Mouse (Mus musculus) heart, postnatal 14 days (tissue): ENCODE measurements around the gene Elf5. TPM values are rescaled to one million over a fixed set of nuclear protein-coding genes. Genes with fewer than 3 reads are reported as not detected.

ENCODE experiments used
- DNase-seq, 2 experiments: peaks; one replicate each; pipeline ENCODE4 v3.0.0; 2021 to 2022
- intact Hi-C: fragments of 180-260 bp; cut with DNase I; formaldehyde crosslinking; loops from one replicate; pipeline ENCODE4 v1.15.1; 2025
- total RNA-seq, 2 experiments: library from RNA; stranded (reverse); gene quantifications; 2 replicates each; pipeline ENCODE4 v1.2.3; 2021

Elf5 gene
- total RNA-seq, 2 experiments from 2014 or later: not detected

- no peak for DNase-seq
- intact Hi-C loops: no loop called here
Measured at GRCm38 (mm10) chr2:103466272-103466671, 54.8 kb downstream of the Elf5 start.

- intact Hi-C loops: no loop called here
- DNase-seq: no peak
Measured at GRCm38 (mm10) chr2:103466984-103467588, 55.6 kb downstream of the Elf5 start.

GRCm38 (mm10) chr2:103473362-103473761 is 61.9 kb downstream of the Elf5 start:
- no peak for DNase-seq
- intact Hi-C loops: no loop called here

- intact Hi-C loops: no loop called here
- DNase-seq: no peak
Measured at GRCm38 (mm10) chr2:103476180-103476579, 64.7 kb downstream of the Elf5 start.

- intact Hi-C loops: no loop called here
- DNase-seq: no peak
Measured at GRCm38 (mm10) chr2:103476657-103477056, 65.2 kb downstream of the Elf5 start.

GRCm38 (mm10) chr2:103477456-103477855 is 66.0 kb downstream of the Elf5 start:
- intact Hi-C loops: no loop called here
- no peak for DNase-seq

- no peak for DNase-seq
- intact Hi-C loops: no loop called here
Measured at GRCm38 (mm10) chr2:103478326-103478725, 66.8 kb downstream of the Elf5 start.

GRCm38 (mm10) chr2:103480240-103480639 is 68.8 kb downstream of the Elf5 start:
- intact Hi-C loops: no loop called here
- DNase-seq: no peak

- intact Hi-C loops: no loop called here
- DNase-seq: no peak
Measured at GRCm38 (mm10) chr2:103480871-103481270, 69.4 kb downstream of the Elf5 start.

GRCm38 (mm10) chr2:103481314-103482231 is 70.1 kb downstream of the Elf5 start:
- no peak for DNase-seq
- intact Hi-C loops: no loop called here

GRCm38 (mm10) chr2:103483289-103483985 is 71.9 kb downstream of the Elf5 start:
- DNase-seq: no peak
- intact Hi-C loops: no loop called here

- DNase-seq: no peak
- intact Hi-C loops: no loop called here
Measured at GRCm38 (mm10) chr2:103483986-103484520, 72.6 kb downstream of the Elf5 start.

- DNase-seq: peak; percentile 94 to 95
- intact Hi-C loops: no loop called here
Measured at GRCm38 (mm10) chr2:103484617-103485401, 73.3 kb downstream of the Elf5 start, which contains the start of gene Cat. TSS of gene Cat (minus strand) at chr2:103485160.

- no peak for DNase-seq
- intact Hi-C loops: no loop called here
Measured at GRCm38 (mm10) chr2:103492526-103492925, 81.0 kb downstream of the Elf5 start.

- DNase-seq: no peak
- intact Hi-C loops: no loop called here
Measured at GRCm38 (mm10) chr2:103493827-103494226, 82.3 kb downstream of the Elf5 start.

- DNase-seq: no peak
- intact Hi-C loops: no loop called here
Measured at GRCm38 (mm10) chr2:103495633-103496418, 84.3 kb downstream of the Elf5 start.
